In genomic region chr2:172793991-172794390, GRCm38 (mm10) we compare ENCODE assay signal across 23 mouse cellular contexts.
A peak's percentile ranks its signal among the peaks of the same experiment; 100 is the strongest.
DNase-seq lines count a peak whose midpoint lies in the region; ATAC-seq and TF ChIP-seq lines count a peak whose summit lies in the region.
"Had no signal": no experiment of that assay in that cellular context is flagged by ENCODE, and none has a peak within 500 bp of the region (broad histone marks: within the 10 kb centered on the region; RNA-seq: fewer than 3 reads in every experiment).

No protein-coding gene starts in this region.

- no peaks in the 10 kb centered on the region for H3K9me3 ChIP-seq in neural tube, embryonic 15.5 days (replicated peaks)
- H3K9me3 ChIP-seq: embryonic facial prominence, embryonic 12.5 days; forebrain, embryonic 12.5 days had no signal

- TF ChIP-seq CTCF in thymus, adult 2 months (IDR thresholded peaks at IDR 0.05; ENCODE audit: borderline replicate concordance, control insufficient read depth, extremely low read depth, insufficient read depth, low read length, poor library complexity) = no peak

- H3K27ac ChIP-seq in thymus, adult 2 months (ENCODE audit: control insufficient read depth, insufficient read depth, low read length) = no peak overlapping the region; the same call in 1 of the 2 replicates
- H3K27ac ChIP-seq in neural tube, embryonic 15.5 days (replicated peaks) = no peak overlapping the region
- H3K27ac ChIP-seq: embryonic facial prominence, embryonic 10.5 days; embryonic facial prominence, embryonic 12.5 days; forebrain, embryonic 10.5 days; forebrain, embryonic 12.5 days had no signal

- no peaks in the 10 kb centered on the region for H3K36me3 ChIP-seq in thymus, adult 2 months (ENCODE audit: control insufficient read depth, insufficient read depth, low read length)
- H3K36me3 ChIP-seq in neural tube, embryonic 15.5 days = no peaks in the 10 kb centered on the region
- H3K36me3 ChIP-seq: embryonic facial prominence, embryonic 10.5 days; embryonic facial prominence, embryonic 12.5 days; forebrain, embryonic 10.5 days; forebrain, embryonic 12.5 days had no signal

- no peak overlapping the region for H3K4me2 ChIP-seq in neural tube, embryonic 15.5 days
- H3K4me2 ChIP-seq: embryonic facial prominence, embryonic 12.5 days; forebrain, embryonic 12.5 days had no signal

- H3K27me3 ChIP-seq in thymus, adult 2 months (ENCODE audit: control insufficient read depth, insufficient read depth, low read length) = peaks cover 6% of the 10 kb centered on the region; the same call in 1 of the 2 replicates
- peaks cover 19% of the 10 kb centered on the region for H3K27me3 ChIP-seq in neural tube, embryonic 15.5 days (replicated peaks)

- peaks cover 35% of the 10 kb centered on the region for H3K4me1 ChIP-seq in thymus, adult 2 months (replicated peaks; ENCODE audit: control insufficient read depth, insufficient read depth, low read length)
- 0 out of 2 replicates have a peak, but pooled peaks cover 6% of the 10 kb centered on the region for H3K4me1 ChIP-seq in neural tube, embryonic 15.5 days

- no peak; the same call in 1 of the 2 replicates for ATAC-seq in neural tube, embryonic 15.5 days (ENCODE audit: low FRiP score)
- ATAC-seq: forebrain, embryonic 14.5 days; forebrain, embryonic 16.5 days had no signal

- TF ChIP-seq POLR2A in thymus, adult 2 months (IDR thresholded peaks at IDR 0.05; ENCODE audit: control insufficient read depth, extremely low read depth, insufficient read depth, low read length, poor library complexity) = no peak

- DNase-seq in thymus, adult 2 months = peak; percentile 47
- peak; percentile 55 to 62 for DNase-seq in thymus, postnatal 10 days (ENCODE audit: low spot score in 2 of 2)
- DNase-seq in thymus, postnatal 25 days = peak; percentile 59
- peak; percentile 54 for DNase-seq in thymus, postnatal 4 days
- DNase-seq in kidney, postnatal 4 days = no peak
- no peak for DNase-seq in right cerebral cortex, postnatal 10 days (ENCODE audit: low spot score in 2 of 2)
- DNase-seq in left cerebral cortex, adult 9 months (ENCODE audit: low spot score in 2 of 2) = no peak
- DNase-seq: adrenal gland, adult 2 months; adrenal gland, postnatal 10 days; adrenal gland, postnatal 25 days; cerebellum, adult 11-12 months; cerebellum, adult 2 months; cerebellum, adult 9-10 months; cerebellum, postnatal 10 days; cerebellum, postnatal 25 days had no signal

- no peak overlapping the region for H3K4me3 ChIP-seq in thymus, adult 2 months (ENCODE audit: control insufficient read depth, insufficient read depth, low read length)
- H3K4me3 ChIP-seq in neural tube, embryonic 15.5 days (replicated peaks) = no peak overlapping the region
- H3K4me3 ChIP-seq: embryonic facial prominence, embryonic 10.5 days; embryonic facial prominence, embryonic 12.5 days; erythroblast, embryonic 14.5 days; forebrain, embryonic 10.5 days; forebrain, embryonic 12.5 days had no signal

- H3K9ac ChIP-seq in neural tube, embryonic 15.5 days (replicated peaks) = no peak overlapping the region
- H3K9ac ChIP-seq: embryonic facial prominence, embryonic 12.5 days; forebrain, embryonic 12.5 days had no signal

- 35% methylated on average over 8 of the region's 8 CpGs for WGBS in thymus, adult 2 months
- WGBS in neural tube, embryonic 15.5 days = 87% methylated on average over 8 of the region's 8 CpGs

Comparison
In these comparisons a context has a peak if more than half of its experiments do, and no peak if none do; other contexts are left out.
1. DNase-seq: peak in thymus, adult 2 months (single experiment), thymus, postnatal 10 days (2 of 2), thymus, postnatal 25 days (single experiment) and thymus, postnatal 4 days (single experiment); none in kidney, postnatal 4 days (0 of 2), right cerebral cortex, postnatal 10 days (0 of 2) and left cerebral cortex, adult 9 months (0 of 2).